20 mouse cellular contexts compared by ENCODE assay signal in genomic region chr1:23576150-23576549, GRCm38 (mm10).
"Had no signal": no experiment of that assay in that cellular context is flagged by ENCODE, and none has a peak within 500 bp of the region (broad histone marks: within the 10 kb centered on the region; RNA-seq: fewer than 3 reads in every experiment).

No protein-coding gene starts in this region.

- H3K4me2 ChIP-seq: limb, embryonic 12.5 days; limb, embryonic 15.5 days; liver, embryonic 11.5 days; lung, embryonic 14.5 days; midbrain, embryonic 15.5 days; neural tube, embryonic 12.5 days; stomach, embryonic 15.5 days had no signal

- DNase-seq: kidney, adult 18-20 months; kidney, adult 9 months; kidney, postnatal 14 days; kidney, postnatal 4 days; left cerebral cortex, postnatal 4 days; liver, postnatal 0 days; lung, embryonic 14.5 days; right cerebral cortex, adult 18-20 months; right cerebral cortex, postnatal 14 days; right cerebral cortex, postnatal 4 days; thymus, postnatal 36 days had no signal

- H3K27me3 ChIP-seq: limb, embryonic 12.5 days; limb, embryonic 15.5 days; midbrain, embryonic 15.5 days; neural tube, embryonic 12.5 days; stomach, embryonic 15.5 days had no signal

- H3K4me1 ChIP-seq: limb, embryonic 12.5 days; limb, embryonic 15.5 days; midbrain, embryonic 15.5 days; neural tube, embryonic 12.5 days; stomach, embryonic 15.5 days had no signal

- H3K9me3 ChIP-seq: limb, embryonic 12.5 days; limb, embryonic 15.5 days; midbrain, embryonic 15.5 days; neural tube, embryonic 12.5 days; stomach, embryonic 15.5 days had no signal

- H3K9ac ChIP-seq: limb, embryonic 12.5 days; limb, embryonic 15.5 days; liver, embryonic 14.5 days; liver, postnatal 0 days; lung, embryonic 14.5 days; midbrain, embryonic 15.5 days; neural tube, embryonic 12.5 days; stomach, embryonic 15.5 days had no signal

- H3K4me3 ChIP-seq: limb, embryonic 12.5 days; limb, embryonic 15.5 days; midbrain, embryonic 15.5 days; neural tube, embryonic 12.5 days; stomach, embryonic 15.5 days had no signal

- H3K27ac ChIP-seq: limb, embryonic 12.5 days; limb, embryonic 15.5 days; liver, embryonic 14.5 days; macrophage; midbrain, embryonic 15.5 days; neural tube, embryonic 12.5 days; stomach, embryonic 15.5 days had no signal

- ATAC-seq: liver, postnatal 0 days; lung, postnatal 0 days; midbrain, embryonic 15.5 days had no signal

- H3K36me3 ChIP-seq: limb, embryonic 12.5 days; limb, embryonic 15.5 days; midbrain, embryonic 15.5 days; neural tube, embryonic 12.5 days; stomach, embryonic 15.5 days had no signal
